Mouse (Mus musculus) stomach, postnatal 0 days (tissue): Measurements from ENCODE around the gene Spata2.

Experiments used
- CTCF ChIP-seq: IDR thresholded peaks from 2 replicates; pipeline ENCODE4 v1.5.1; 2016; ENCODE audit warnings: antibody characterized with exemption, low read depth, mild to moderate bottlenecking, moderate library complexity
- EP300 ChIP-seq: optimal IDR thresholded peaks from 2 replicates; pipeline ENCODE3; 2016; ENCODE audit warnings: antibody characterized with exemption

GRCm38 (mm10) chr2:167496437-167496836 is 3.8 kb upstream of the Spata2 start:
- TF ChIP-seq EP300 (no peak), CTCF (no peak)
